Mouse (Mus musculus): ENCODE data around the gene Plrg1.

The Plrg1 gene

DNA sequence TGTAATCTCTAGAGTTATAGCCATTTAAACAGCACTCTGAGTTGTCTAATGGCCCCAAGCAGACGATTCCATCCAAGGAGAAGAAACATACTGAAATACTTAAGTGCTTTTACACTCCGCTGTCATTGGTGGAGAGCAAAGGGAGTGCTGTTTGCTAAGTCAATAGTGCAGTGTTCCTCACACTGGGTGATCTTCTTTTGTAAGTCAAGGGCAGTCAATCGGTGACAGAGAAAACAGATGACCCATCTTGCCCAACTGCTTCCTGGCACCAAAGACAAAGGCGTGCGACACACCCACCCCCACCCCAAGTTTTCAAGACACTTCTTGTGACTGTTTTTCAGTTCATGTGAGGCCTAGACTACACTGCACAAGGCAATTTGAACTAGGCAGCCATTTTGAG, 3.2 kb upstream of the Plrg1 start:
- DNase-seq (ENCODE audit: low spot score in 2 of 2) = no peak

DNA sequence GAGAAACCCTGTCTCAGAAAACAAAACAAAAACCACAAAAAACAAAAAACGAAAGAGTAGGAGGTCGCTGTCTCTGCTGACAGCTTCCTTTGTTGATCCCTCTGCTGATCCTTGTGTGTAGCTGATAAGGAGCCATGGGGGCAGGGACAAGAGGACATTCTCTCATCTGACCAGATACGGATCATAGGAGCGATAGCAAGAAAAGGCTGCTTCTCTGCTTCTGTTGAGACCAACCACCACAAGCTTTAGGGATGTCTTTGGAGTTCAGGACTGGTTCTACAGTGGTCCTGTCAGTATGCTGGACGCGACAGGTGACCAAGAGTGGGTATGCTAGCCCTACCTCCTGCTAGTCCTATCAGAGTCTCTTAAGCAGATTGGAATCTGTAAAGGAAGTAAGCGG, 2.2 kb upstream of the Plrg1 start:
- DNase-seq (ENCODE audit: low spot score in 2 of 2) = no peak

DNA sequence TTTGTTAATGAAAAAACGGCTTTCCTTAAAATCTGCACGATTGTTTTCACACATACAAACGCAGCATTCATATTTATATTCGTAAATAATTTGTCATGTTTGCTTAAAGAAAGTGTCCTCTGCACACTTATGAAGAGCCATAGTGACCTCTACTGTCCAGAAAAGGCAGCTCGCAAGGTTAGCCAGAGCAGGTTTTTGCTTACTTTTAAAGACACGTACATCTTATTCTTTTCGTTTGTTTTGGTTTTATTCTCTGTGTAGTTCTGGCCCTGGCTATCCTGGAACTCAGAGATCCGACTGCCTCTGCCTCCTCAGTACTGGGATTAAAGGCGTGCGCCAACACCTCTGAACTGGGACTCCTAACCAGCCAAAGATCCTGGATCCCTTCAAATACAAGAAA, 1.6 kb upstream of the Plrg1 start:
- peak in 1 of 2 experiments; percentile 21 for DNase-seq (ENCODE audit: low spot score in 2 of 2)

DNA sequence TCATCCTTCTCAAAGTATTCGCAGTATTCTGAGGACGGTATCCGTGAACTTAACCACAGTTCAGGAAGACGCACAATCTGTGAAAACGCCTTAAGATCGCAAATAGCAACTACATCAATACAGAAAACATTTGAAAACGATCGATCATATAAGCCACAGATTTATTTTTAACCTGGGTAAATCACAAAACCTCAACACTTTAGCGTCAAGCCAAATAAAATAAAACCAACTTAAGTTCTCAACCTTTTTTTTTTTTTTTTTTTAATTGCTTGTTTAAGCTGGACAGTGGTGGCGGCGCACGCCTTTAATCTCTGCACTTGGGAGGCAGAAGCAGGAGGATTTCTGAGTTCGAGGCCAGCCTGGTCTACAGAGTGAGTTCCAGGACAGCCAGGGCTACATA, 563 bp upstream of the Plrg1 start:
- no peak for DNase-seq (ENCODE audit: low spot score in 2 of 2)

DNA sequence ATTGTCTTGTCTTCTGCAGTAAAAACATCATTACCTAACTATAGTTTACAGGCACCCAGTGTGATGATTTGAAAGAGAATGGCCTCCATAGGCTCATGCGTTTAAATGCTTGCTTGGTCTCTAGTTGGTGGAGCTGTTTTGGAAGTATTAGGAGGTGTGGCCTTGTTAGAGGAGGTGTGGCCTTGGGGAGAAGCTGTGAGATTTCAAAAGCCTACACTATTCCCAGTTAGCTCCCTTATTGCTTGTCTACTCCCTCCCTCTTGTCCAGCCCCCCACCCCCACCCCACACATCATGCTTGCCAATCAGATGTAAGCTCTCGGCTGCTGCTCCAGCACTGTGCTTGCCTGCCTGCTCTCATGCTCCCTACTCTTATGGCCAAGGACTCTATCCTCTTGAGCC, 1.7 kb downstream of the Plrg1 start:
- DNase-seq (ENCODE audit: low spot score in 2 of 2) = no peak

DNA sequence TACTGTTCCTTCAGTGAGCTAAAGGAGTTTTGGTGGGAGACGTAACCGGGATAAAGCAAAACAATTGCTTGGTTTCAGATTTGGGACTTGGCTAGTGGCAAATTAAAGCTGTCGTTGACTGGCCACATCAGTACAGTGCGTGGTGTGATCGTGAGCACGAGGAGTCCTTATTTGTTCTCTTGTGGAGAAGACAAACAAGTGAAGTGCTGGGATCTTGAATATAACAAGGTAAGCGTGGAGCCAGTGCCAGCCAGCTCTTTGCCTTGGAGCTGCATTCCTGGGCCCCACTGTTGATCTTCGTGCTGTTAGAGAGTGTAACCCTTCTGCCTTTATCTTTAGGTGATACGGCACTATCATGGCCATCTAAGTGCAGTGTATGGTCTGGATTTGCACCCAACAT, 12.6 kb downstream of the Plrg1 start:
- DNase-seq (ENCODE audit: low spot score in 2 of 2) = no peak

DNA sequence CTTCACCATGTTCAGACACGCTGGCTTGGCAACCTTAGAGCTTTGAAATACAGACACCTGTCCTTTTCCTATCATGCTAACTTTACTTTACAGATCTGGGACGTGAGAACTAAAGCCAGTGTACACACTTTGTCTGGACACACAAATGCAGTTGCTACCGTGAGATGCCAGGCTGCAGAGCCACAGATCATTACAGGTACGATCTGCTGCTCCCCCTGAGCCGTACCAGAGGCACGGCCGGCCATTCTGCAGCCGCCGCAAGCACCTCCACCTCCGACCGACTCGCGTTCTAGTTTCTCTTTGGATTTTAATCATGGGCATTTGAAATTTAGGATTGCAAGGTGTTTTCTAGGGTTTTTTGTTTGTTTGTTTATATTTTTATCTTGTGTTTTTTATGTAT, 13.5 kb downstream of the Plrg1 start:
- no peak for DNase-seq (ENCODE audit: low spot score in 2 of 2)

DNA sequence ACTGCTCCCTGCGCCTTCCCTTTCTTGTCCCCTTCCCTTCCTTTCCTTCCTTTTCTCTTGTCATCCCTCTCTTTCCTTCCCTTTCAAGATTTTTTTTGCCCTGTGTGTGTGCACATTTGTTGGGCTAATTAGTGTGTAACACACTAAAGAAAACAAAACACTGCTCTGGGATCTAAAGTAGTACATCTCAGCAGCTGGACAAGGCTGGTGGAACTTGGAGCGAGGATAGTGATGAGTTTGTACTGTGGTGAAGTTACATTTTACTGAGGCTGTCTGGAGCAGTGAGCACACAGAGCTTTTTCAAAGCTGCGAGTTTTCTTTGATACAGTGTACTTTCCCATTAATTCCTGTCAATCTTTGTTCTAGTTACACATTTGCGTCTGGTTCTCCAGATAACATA, 14.9 kb downstream of the Plrg1 start:
- DNase-seq (ENCODE audit: low spot score in 2 of 2) = no peak

DNA sequence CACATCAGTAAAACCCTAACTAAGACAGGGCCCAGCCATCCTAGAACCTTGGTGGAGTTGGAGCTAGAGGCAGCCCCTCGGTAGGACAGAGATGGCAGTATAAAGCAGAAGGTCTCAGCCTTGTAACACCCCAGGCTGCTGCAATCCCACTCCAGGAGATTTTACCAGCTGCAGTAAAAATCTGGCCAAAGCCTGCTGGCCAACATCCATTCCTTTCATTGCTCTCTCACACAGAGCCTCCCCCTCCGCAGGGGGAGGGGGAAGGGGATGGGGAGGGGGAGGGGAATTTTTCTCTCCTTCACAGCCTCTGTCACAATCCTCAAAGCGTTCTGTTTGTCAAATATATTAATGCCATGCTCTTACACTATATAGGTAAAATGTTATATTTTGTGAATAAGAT, 21.2 kb downstream of the Plrg1 start:
- peak; percentile 40 to 49 for DNase-seq (ENCODE audit: low spot score in 2 of 2)

DNA sequence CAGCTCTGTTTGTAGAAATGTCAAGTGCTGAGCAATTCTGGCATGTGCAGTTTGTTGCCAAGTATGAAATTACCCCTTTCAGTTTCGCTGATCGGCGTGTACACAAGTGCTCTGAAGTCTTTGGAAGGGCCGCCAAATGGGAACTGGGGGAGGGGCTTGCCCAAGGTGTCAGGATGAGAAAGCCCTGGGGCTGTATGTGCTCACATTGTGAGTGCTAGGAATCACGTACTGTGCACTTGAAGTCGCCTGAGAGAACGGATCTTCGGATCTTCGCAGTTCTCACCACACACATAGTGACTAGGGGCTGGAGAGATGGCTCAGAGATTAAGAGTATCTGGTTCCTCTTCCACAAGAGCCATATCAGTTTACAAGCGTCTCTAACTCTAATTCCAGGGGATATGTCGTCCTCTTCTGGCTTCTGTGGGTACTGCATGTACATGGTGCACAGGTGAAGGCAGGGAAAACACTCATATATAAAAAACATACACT, 25.3 kb downstream of the Plrg1 start:
- peak; percentile 9 to 33 for DNase-seq (ENCODE audit: low spot score in 2 of 2)

DNA sequence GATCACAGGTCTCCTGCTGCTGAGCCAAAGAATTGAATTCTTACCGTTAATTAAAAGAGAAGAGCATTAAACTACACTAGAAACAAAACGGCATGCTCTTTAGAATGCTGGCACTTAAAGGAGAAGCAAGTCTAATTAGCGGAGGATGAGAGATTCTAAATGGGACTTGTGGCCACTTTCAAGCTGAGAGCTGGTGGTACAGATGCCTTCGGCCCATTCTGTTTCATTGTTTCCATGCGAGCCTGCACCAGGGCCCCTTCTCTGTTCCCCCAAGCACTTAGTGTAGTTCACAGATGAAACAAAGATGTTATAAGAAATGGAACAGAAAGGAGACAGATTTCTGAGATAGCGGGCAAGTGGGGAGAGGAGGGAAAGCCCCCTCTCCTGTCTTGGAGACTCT, 42.3 kb downstream of the Plrg1 start:
- DNase-seq (ENCODE audit: low spot score in 2 of 2) = no peak

DNA sequence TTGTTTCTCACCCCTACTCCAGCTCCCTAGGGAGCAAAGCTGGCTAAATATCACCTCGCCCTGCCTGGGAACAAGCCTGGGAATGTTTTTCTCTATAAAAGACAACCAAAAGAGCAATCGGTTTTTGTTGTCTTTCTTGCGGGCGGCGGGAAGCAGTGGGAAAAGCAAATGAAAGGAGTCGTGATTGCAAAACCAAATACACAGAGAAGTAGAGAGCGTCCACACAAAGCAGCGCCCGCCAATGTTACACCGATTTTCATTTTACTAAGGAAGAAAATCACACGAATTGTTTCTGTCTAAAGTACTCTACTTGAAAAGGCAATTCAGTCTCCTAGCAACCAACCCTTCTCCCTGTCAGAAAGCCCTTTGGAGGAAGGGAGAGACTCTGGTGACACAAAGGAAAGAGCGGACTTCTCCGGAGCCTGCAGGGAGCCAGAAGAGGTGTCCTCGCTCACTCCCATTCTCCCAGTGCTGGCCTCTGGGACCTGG, 43.3 kb downstream of the Plrg1 start:
- no peak for DNase-seq (ENCODE audit: low spot score in 2 of 2)

DNA sequence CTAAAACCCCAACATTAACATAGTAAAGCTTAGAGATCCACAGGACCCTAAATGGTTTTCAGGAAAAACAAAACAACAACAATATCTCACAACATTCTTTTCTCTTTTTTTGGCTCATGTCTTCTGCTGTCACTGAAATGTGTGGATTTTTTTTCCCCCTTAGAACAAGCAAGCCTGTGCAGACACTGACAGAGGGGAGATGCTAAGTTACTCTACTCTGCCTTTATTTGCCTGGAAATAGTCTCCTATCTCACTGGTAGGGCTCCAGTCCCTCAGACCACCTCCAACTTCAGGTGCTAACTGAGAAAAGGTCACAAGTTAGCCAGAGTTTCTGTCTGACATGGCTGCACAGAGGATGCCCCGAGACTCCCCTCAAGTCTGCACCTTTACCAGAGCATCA, 43.8 kb downstream of the Plrg1 start:
- no peak for DNase-seq (ENCODE audit: low spot score in 2 of 2)

DNA sequence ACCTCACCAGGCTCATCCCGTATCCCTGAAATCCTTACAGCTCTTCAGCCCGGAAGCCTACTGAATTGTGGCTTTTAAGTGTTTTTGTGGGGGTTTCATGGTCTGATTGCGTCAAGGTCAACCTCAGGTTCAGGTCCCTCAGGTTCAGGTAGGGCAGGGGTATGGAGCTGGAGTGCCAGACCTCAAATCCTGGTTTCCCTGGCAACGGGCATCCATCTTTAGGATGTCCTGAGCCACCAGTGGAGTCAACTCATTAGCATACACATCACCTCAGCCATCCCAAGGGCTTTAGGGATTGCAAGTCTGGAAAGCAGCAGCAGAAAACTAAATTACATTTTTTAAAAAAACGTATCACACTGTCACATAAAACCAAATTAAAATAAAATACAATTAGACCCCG, 44.3 kb downstream of the Plrg1 start:
- no peak for DNase-seq (ENCODE audit: low spot score in 2 of 2)

DNA sequence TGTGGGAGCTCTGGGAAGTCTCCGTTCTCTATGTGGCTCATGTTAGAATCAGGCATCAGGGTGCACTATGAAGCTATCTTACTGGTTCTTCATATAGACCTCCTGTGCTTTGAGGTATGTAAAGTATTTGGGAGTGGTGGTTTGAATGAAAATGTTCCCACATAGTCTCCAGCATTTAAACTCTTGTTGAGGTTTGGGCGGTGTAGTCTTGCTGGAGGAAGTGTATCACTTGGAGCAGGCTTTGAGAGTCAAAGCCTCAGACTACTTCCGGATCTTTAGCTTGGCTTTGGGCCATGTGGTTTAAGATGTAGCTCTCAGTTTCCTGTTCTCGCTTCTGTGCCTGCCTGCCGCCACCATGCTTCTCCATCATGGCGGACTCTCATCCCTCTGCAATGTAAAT, 47.0 kb downstream of the Plrg1 start:
- DNase-seq (ENCODE audit: low spot score in 2 of 2) = no peak

DNA sequence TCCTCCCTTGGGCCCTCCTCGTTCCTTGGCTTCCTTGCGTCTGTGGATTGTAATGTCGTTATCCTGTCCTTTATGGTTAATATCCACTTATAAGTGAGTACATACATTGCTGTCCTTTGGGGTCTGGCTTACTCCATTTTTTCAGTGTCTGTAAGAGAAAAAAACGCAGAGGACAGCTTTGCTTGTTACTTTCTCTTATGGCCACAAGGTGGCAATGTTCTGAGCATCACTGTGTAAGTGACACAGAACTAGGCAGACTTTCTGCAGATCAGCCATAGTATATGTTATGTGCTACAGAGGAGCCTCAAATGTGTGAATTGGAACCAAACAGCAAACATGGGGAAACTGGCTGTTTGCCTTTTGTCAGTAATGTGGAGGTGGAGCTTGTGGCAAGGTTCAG, 54.8 kb downstream of the Plrg1 start:
- no peak for DNase-seq (ENCODE audit: low spot score in 2 of 2)

DNA sequence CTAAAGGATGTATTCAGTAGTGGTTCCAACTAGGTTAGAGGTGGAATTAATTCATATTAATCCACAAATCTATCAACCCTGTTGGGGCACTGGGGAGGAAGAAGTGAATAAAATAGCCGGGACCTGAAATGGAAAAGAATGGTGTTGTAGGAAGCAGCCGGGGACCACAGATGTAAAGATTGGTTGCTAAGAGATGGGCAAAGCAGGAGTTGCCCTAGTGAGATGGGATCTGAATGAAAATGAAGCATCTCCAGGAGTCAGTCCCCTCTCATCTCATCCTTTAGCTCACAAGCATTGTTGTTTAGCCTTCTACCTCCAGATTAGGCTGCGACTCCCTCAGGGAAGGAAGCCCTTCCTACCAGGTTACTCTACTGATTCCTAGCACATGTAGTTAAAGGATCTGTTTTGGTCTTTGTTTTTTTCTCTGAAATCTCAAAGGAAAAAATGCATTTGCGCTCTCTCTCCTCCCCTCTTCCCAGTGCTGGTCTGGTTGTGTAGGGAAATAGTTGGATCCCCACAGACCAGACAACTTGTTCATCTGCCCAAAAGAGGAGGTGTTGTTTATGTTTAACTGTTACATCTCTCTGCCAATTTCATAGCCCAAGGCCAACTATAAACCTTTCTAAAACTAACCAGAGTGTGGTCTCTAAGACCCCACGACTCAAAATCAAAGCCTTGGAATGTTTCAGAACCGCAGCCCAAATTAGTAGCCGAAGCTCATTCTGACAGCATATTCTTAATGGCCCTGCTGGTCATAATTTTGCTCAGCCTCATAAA, 56.4 kb downstream of the Plrg1 start:
- DNase-seq (ENCODE audit: low spot score in 2 of 2) = no peak

DNA sequence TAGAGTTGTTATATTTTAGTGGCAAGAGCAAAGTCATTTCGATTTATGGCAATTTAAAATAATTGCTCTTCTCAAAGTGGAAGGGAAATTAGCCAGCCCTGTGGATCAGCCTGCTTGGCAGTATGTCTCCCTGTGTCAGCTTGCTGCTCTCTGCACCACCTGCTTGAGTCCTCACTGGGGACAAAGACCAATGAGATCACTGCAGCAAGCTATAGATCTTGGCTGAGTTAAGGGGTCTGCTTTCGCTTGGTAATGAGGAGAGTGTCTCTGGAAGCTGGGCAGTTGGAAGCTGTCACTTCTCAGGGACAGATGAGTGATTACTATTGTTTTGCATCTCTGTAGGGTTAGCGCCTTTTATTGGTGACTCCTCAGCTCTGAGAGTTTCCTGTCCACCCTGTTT, 57.5 kb downstream of the Plrg1 start:
- no peak for DNase-seq (ENCODE audit: low spot score in 2 of 2)

DNA sequence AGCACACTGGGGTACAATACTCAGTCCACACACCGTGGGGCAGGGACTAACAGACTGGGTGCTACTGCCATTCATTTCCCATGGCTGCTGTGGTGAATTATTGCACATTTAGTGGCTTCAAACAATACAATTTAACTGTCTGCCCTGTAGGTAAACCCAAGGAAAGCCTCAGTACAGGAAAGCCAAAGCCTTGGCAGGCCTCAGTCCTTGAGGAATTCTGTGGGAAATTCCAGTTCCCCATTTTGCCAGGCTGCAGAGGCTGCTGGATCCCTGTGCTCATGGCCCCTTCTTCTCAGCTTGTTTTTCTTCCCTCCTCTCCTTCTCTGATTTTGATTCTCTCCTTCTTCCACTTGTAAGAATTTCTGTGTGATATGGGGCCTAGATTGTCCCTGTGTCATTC, 59.6 kb downstream of the Plrg1 start:
- no peak for DNase-seq (ENCODE audit: low spot score in 2 of 2)

DNA sequence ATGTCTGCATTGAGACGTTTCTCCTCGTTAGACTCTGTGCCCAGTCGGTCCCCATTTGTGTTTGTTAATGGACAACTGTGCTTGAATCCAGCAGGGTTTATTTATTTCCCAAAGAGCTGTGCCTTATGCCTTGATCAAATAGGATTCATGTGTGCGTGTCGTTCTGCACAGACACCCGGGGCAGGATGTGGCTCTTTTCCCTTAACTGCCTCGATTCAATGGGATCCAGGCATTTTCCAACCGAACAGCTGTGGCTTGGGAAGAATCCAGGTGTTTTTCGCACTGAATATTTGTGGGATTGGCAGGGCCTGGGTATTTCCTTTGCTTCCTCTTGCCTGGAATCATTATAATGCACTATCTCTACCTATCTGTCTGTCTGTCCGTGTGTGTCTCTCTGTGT, 62.3 kb downstream of the Plrg1 start:
- no peak for DNase-seq (ENCODE audit: low spot score in 2 of 2)
